Mouse (Mus musculus): ENCODE measurements around the gene Mospd3. TPM values are rescaled to one million over a fixed set of nuclear protein-coding genes. Genes with fewer than 3 reads are reported as not detected.

Gene Mospd3
- polyA plus RNA-seq, 1 experiment from 2014 or later, result 22.9 TPM

DNA sequence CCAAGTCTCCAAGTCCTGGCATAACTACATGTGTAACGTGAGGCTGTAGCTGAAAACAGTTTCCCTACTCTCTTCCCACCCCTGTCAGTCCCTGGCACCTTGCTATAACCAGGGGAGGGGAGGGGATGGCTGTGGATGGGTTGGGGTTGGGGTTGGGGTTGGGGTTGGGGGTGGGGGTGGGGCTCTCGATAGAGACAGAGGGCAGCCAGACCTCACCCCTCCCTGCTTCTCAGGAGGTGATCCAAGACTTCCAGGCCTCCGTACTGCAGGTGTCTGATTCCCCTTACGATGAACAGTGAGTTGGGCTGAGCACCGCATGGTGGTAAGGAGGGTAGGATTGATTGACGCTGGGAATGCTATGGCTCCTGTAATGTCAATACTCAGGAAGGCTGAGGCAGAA is 35.1 kb downstream of the Mospd3 start:
- Histone ChIP-seq H3K27me3 (ENCODE audit: control insufficient read depth, insufficient read depth, low read length) (no peaks in the 10 kb centered on the region), H3K4me2 (replicated peaks; ENCODE audit: low read depth, low read length) (no peak overlapping the region), H3K27ac (ENCODE audit: low read depth, low read length) (no peak overlapping the region), H3K9me3 (ENCODE audit: control insufficient read depth, low read length) (no peaks in the 10 kb centered on the region), H3K9ac (ENCODE audit: low read depth, low read length) (no peak overlapping the region), H3K4me1 (replicated peaks; ENCODE audit: control insufficient read depth, insufficient read depth, low read length) (no peaks in the 10 kb centered on the region), H3K4me3 (ENCODE audit: low read depth, low read length) (no peak overlapping the region), H3K36me3 (ENCODE audit: control insufficient read depth, insufficient read depth, low read length) (no peaks in the 10 kb centered on the region)
- ATAC-seq (ENCODE audit: low FRiP score), result no peak
- no peak for DNase-seq (ENCODE audit: low spot score)
- 63% methylated on average over 6 of the region's 6 CpGs for WGBS

GRCm38 (mm10) chr5:137562965-137563364 is 37.9 kb downstream of the Mospd3 start:
- DNase-seq (ENCODE audit: low spot score) (no peak), ATAC-seq (ENCODE audit: low FRiP score) (no peak)
- Histone ChIP-seq H3K27me3 (ENCODE audit: control insufficient read depth, insufficient read depth, low read length) (no peaks in the 10 kb centered on the region), H3K4me1 (replicated peaks; ENCODE audit: control insufficient read depth, insufficient read depth, low read length) (no peaks in the 10 kb centered on the region), H3K4me3 (ENCODE audit: low read depth, low read length) (no peak overlapping the region), H3K36me3 (ENCODE audit: control insufficient read depth, insufficient read depth, low read length) (no peaks in the 10 kb centered on the region), H3K9me3 (ENCODE audit: control insufficient read depth, low read length) (no peaks in the 10 kb centered on the region), H3K9ac (ENCODE audit: low read depth, low read length) (no peak overlapping the region), H3K27ac (ENCODE audit: low read depth, low read length) (no peak overlapping the region), H3K4me2 (replicated peaks; ENCODE audit: low read depth, low read length) (no peak overlapping the region)
- WGBS, result 76% methylated on average over 10 of the region's 10 CpGs

- Histone ChIP-seq H3K27me3 (ENCODE audit: control insufficient read depth, insufficient read depth, low read length) (no peaks in the 10 kb centered on the region), H3K4me3 (ENCODE audit: low read depth, low read length) (no peak overlapping the region), H3K27ac (ENCODE audit: low read depth, low read length) (no peak overlapping the region), H3K9ac (ENCODE audit: low read depth, low read length) (no peak overlapping the region), H3K36me3 (ENCODE audit: control insufficient read depth, insufficient read depth, low read length) (no peaks in the 10 kb centered on the region), H3K9me3 (ENCODE audit: control insufficient read depth, low read length) (no peaks in the 10 kb centered on the region), H3K4me1 (replicated peaks; ENCODE audit: control insufficient read depth, insufficient read depth, low read length) (no peaks in the 10 kb centered on the region), H3K4me2 (replicated peaks; ENCODE audit: low read depth, low read length) (no peak overlapping the region)
- DNase-seq (ENCODE audit: low spot score), result no peak
- 65% methylated on average over 6 of the region's 6 CpGs for WGBS
- no peak for ATAC-seq (ENCODE audit: low FRiP score)
Measured at GRCm38 (mm10) chr5:137561556-137561955, 39.3 kb downstream of the Mospd3 start.

GRCm38 (mm10) chr5:137553898-137554297 is 47.0 kb downstream of the Mospd3 start:
- H3K4me1 ChIP-seq (replicated peaks; ENCODE audit: control insufficient read depth, insufficient read depth, low read length), result no peaks in the 10 kb centered on the region
- H3K27me3 ChIP-seq (ENCODE audit: control insufficient read depth, insufficient read depth, low read length), result no peaks in the 10 kb centered on the region; the same call in 1 of the 2 replicates
- peak overlapping the region; percentile 35 for H3K4me2 ChIP-seq (replicated peaks; ENCODE audit: low read depth, low read length)
- H3K4me3 ChIP-seq (ENCODE audit: low read depth, low read length), result peak overlapping the region; percentile 45
- no peak overlapping the region for H3K27ac ChIP-seq (ENCODE audit: low read depth, low read length)
- peak overlapping the region; percentile 58 for H3K9ac ChIP-seq (ENCODE audit: low read depth, low read length)
- WGBS, result 50% methylated on average over 11 of the region's 11 CpGs
- no peak for DNase-seq (ENCODE audit: low spot score)
- H3K36me3 ChIP-seq (ENCODE audit: control insufficient read depth, insufficient read depth, low read length), result no peaks in the 10 kb centered on the region
- ATAC-seq (ENCODE audit: low FRiP score), result peak; percentile 27; the same call in 1 of the 2 replicates
- H3K9me3 ChIP-seq (ENCODE audit: control insufficient read depth, low read length), result no peaks in the 10 kb centered on the region

DNA sequence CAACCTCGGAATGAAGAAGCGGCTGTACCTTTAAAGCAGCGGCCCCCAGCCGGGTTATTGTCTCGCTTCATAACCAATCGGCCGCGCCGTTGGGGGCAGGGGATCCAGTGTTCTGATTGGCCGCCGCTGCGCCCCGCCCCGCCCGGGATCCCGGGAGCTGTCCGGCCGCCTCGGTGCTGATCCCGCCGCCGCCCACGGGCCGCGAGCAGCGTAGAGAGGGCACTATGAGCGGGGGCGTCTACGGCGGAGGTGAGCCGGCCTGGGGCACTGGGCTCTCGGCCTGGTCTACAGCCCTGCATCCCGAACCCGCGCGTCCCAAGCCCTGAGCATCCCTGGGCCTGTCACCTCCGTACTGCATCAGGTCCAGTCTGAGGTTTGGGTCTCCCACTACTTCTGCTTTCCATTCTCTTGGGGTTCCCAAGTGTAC is 47.4 kb downstream of the Mospd3 start, which contains the start of gene Actl6b:
Gene Actl6b, plus strand, starts transcription at position 107 of the 427 bp plus-strand sequence.
- Histone ChIP-seq H3K4me3 (ENCODE audit: low read depth, low read length) (peak within 1 kb of the TSS; percentile 45), H3K4me1 (replicated peaks; ENCODE audit: control insufficient read depth, insufficient read depth, low read length) (no peaks in the 10 kb centered on the region), H3K27me3 (ENCODE audit: control insufficient read depth, insufficient read depth, low read length) (no peaks in the 10 kb centered on the region; the same call in 1 of the 2 replicates), H3K27ac (ENCODE audit: low read depth, low read length) (peak within 1 kb of the TSS; percentile 61; the same call in 1 of the 2 replicates), H3K9me3 (ENCODE audit: control insufficient read depth, low read length) (no peaks in the 10 kb centered on the region), H3K4me2 (replicated peaks; ENCODE audit: low read depth, low read length) (peak within 1 kb of the TSS; percentile 35), H3K9ac (ENCODE audit: low read depth, low read length) (peak within 1 kb of the TSS; percentile 58), H3K36me3 (ENCODE audit: control insufficient read depth, insufficient read depth, low read length) (no peaks in the 10 kb centered on the region)
- peak; percentile 87 for ATAC-seq (ENCODE audit: low FRiP score)
- WGBS, result 0% methylated on average over 37 of the region's 37 CpGs
- peak; percentile 89 for DNase-seq (ENCODE audit: low spot score)

DNA sequence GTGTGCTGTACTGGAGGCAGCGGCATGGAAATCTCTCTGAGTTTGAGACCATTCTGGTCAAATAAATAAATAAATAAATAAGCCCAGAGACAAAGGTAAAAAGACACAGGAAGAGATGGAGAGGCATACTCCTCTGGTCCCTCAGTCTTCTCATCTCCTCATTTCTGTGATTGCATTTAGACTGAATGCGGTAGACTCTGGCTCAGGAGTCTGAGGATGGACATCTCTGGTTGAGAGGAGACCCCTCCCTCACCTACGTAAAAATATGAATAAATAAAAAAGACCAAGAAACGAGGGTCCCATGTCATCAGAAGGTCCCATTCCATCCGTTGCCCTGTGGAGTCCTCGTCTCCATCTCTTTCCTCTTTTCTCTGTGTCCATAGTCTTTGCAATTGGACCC is 47.9 kb downstream of the Mospd3 start:
- Histone ChIP-seq H3K9me3 (ENCODE audit: control insufficient read depth, low read length) (no peaks in the 10 kb centered on the region), H3K4me2 (replicated peaks; ENCODE audit: low read depth, low read length) (peak overlapping the region; percentile 35), H3K36me3 (ENCODE audit: control insufficient read depth, insufficient read depth, low read length) (no peaks in the 10 kb centered on the region), H3K27ac (ENCODE audit: low read depth, low read length) (no peak overlapping the region), H3K4me1 (replicated peaks; ENCODE audit: control insufficient read depth, insufficient read depth, low read length) (no peaks in the 10 kb centered on the region), H3K27me3 (ENCODE audit: control insufficient read depth, insufficient read depth, low read length) (no peaks in the 10 kb centered on the region; the same call in 1 of the 2 replicates), H3K4me3 (ENCODE audit: low read depth, low read length) (peak overlapping the region; percentile 45), H3K9ac (ENCODE audit: low read depth, low read length) (no peak overlapping the region; the same call in 1 of the 2 replicates)
- DNase-seq (ENCODE audit: low spot score), result no peak
- ATAC-seq (ENCODE audit: low FRiP score), result peak; percentile 43
- 29% methylated on average over 6 of the region's 6 CpGs for WGBS

DNA sequence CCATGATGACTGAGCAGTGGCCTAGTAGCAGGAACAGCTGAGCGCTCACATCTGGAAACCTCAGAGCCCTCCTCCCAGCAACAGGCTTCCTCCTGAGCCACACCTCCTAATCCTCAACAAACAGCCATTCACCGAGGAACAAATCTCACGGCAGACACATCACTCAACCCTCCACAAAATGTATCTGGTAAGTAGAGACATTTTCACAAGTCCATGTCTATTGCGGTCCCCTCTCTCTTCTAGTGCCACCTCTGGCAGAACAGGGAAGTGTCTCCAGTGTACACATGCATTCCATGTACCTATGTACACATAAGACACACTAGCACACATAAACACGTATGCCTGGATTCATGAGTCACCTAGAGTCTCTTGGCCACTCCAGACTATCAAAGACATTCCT is 49.7 kb downstream of the Mospd3 start:
- DNase-seq (ENCODE audit: low spot score), result no peak
- no peak for ATAC-seq (ENCODE audit: low FRiP score)
- no peaks in the 10 kb centered on the region for H3K9me3 ChIP-seq (ENCODE audit: control insufficient read depth, low read length)
- H3K27ac ChIP-seq (ENCODE audit: low read depth, low read length), result no peak overlapping the region
- no peak overlapping the region for H3K4me2 ChIP-seq (replicated peaks; ENCODE audit: low read depth, low read length)
- 75% methylated on average over 5 of the region's 5 CpGs for WGBS
- no peaks in the 10 kb centered on the region for H3K36me3 ChIP-seq (ENCODE audit: control insufficient read depth, insufficient read depth, low read length)
- H3K4me1 ChIP-seq (replicated peaks; ENCODE audit: control insufficient read depth, insufficient read depth, low read length), result no peaks in the 10 kb centered on the region
- H3K27me3 ChIP-seq (ENCODE audit: control insufficient read depth, insufficient read depth, low read length), result no peaks in the 10 kb centered on the region; the same call in 1 of the 2 replicates
- no peak overlapping the region for H3K9ac ChIP-seq (ENCODE audit: low read depth, low read length)
- no peak overlapping the region for H3K4me3 ChIP-seq (ENCODE audit: low read depth, low read length)

GRCm38 (mm10) chr5:137549840-137550239 is 51.0 kb downstream of the Mospd3 start:
- H3K4me2 ChIP-seq (replicated peaks; ENCODE audit: low read depth, low read length), result no peak overlapping the region
- no peak for ATAC-seq (ENCODE audit: low FRiP score)
- no peaks in the 10 kb centered on the region for H3K36me3 ChIP-seq (ENCODE audit: control insufficient read depth, insufficient read depth, low read length)
- DNase-seq (ENCODE audit: low spot score), result no peak
- no peaks in the 10 kb centered on the region for H3K4me1 ChIP-seq (replicated peaks; ENCODE audit: control insufficient read depth, insufficient read depth, low read length)
- H3K9ac ChIP-seq (ENCODE audit: low read depth, low read length), result no peak overlapping the region
- H3K4me3 ChIP-seq (ENCODE audit: low read depth, low read length), result no peak overlapping the region
- WGBS, result 92% methylated on average over 2 of the region's 2 CpGs
- H3K9me3 ChIP-seq (ENCODE audit: control insufficient read depth, low read length), result no peaks in the 10 kb centered on the region
- no peak overlapping the region for H3K27ac ChIP-seq (ENCODE audit: low read depth, low read length)
- H3K27me3 ChIP-seq (ENCODE audit: control insufficient read depth, insufficient read depth, low read length), result no peaks in the 10 kb centered on the region; the same call in 1 of the 2 replicates

Data from hindbrain, embryonic 11.5 days (tissue).